Mouse (Mus musculus) forebrain, embryonic 11.5 days (tissue): ENCODE results near the gene Ehf. TPM values are rescaled to one million over a fixed set of nuclear protein-coding genes. Genes with fewer than 3 reads are reported as not detected.
A peak's percentile ranks its signal among the peaks of the same experiment; 100 is the strongest.

ENCODE experiments used
- ATAC-seq: fragments of 200-750 bp; cut with Nextera tagmentation; replicated peaks from 2 replicates; pipeline ENCODE4 v1.8.0; 2017; ENCODE audit warnings: moderate TSS enrichment; ENCODE audit not compliant: low FRiP score
- DNase-seq: peaks from one replicate; pipeline ENCODE4 v3.0.0-alpha.2; 2017; ENCODE audit warnings: low spot score
- H3K27ac ChIP-seq: fragments of 300-500 bp; sonication (generic); 2 replicates; pipeline ENCODE4 v1.5.1; 2014; ENCODE audit warnings: low read depth, low read length
- H3K27me3 ChIP-seq: fragments of 300-500 bp; sonication (generic); 2 replicates; pipeline ENCODE4 v1.6.1; 2014; ENCODE audit warnings: mild to moderate bottlenecking, low read length, mixed read lengths; ENCODE audit not compliant: control insufficient read depth, insufficient read depth
- H3K36me3 ChIP-seq: fragments of 300-500 bp; sonication (generic); 2 replicates; pipeline ENCODE4 v1.6.1; 2014; ENCODE audit warnings: mild to moderate bottlenecking, low read length, moderate library complexity, mixed read lengths; ENCODE audit not compliant: control insufficient read depth, insufficient read depth
- H3K4me1 ChIP-seq: fragments of 300-500 bp; sonication (generic); replicated peaks from 2 replicates; pipeline ENCODE4 v1.6.1; 2014; ENCODE audit warnings: low read length, mixed read lengths; ENCODE audit not compliant: control insufficient read depth, insufficient read depth
- H3K4me2 ChIP-seq: fragments of 300-500 bp; sonication (generic); 2 replicates; pipeline ENCODE4 v1.6.1; 2014; ENCODE audit warnings: low read depth, mild to moderate bottlenecking, low read length, moderate library complexity, mixed read lengths; ENCODE audit not compliant: severe bottlenecking
- H3K4me3 ChIP-seq: fragments of 300-500 bp; sonication (generic); 2 replicates; pipeline ENCODE4 v1.5.1; 2014; ENCODE audit warnings: low read depth, low read length
- H3K9ac ChIP-seq: fragments of 300-500 bp; sonication (generic); 2 replicates; pipeline ENCODE4 v1.6.1; 2014; ENCODE audit warnings: low read length
- H3K9me3 ChIP-seq: fragments of 300-500 bp; sonication (generic); 2 replicates; pipeline ENCODE4 v1.6.1; 2016; ENCODE audit warnings: low read length, mixed read lengths; ENCODE audit not compliant: control insufficient read depth
- WGBS: fragments of 180-500 bp; shearing (Covaris S2); extraction: QIAGEN DNeasy Blood & Tissue Kit; methylation state at CpG from one replicate; pipeline ENCODE4 v1.1.7; 2014; 5-methylcytosine and 5-hydroxymethylcytosine counted together
- polyA plus RNA-seq: library from polyadenylated mRNA; unstranded; fragments of >200 nt; fragmentation: Nextera tagmentation; extraction: Ambion mirVana; gene quantifications from 2 replicates; pipeline ENCODE4 v1.2.1, GENCODE M21; 2014

Gene Ehf
- 0.12 TPM in 1 of 2 replicates, not detected in the other for polyA plus RNA-seq

DNA sequence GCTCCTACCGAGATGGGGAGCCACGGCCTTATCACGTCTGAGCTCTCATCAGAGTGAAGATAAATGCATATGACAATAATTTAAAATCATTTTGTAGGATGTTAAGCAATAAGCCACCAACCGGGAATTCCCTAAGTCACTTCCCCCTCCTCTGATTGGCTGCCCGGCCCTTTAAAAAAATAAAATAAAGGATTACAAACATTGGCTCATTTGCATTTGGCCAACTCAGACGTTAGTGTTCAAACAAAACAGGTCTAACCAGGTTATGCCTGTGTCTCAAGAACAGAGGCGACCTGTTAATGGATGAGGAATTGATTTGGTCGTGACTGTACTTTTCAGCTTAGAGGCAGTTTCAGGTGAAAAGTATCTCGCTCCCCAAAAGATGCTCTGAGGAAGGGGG lies at the start of gene Ehf:
Gene Ehf (minus strand): TSS at position 147 of the 400 bp plus-strand sequence.
- ATAC-seq (no peak), DNase-seq (no peak)
- H3K4me1 ChIP-seq: no peaks in the 10 kb centered on the region
- H3K9ac ChIP-seq: no peak within 1 kb of the TSS
- no peaks in the 10 kb centered on the region for H3K27me3 ChIP-seq
- H3K9me3 ChIP-seq: no peaks in the 10 kb centered on the region
- H3K27ac ChIP-seq: no peak within 1 kb of the TSS
- no peaks in the 10 kb centered on the region for H3K36me3 ChIP-seq
- H3K4me2 ChIP-seq: no peak within 1 kb of the TSS
- H3K4me3 ChIP-seq: no peak within 1 kb of the TSS
- WGBS: 64% methylated on average over 9 of the region's 9 CpGs

DNA sequence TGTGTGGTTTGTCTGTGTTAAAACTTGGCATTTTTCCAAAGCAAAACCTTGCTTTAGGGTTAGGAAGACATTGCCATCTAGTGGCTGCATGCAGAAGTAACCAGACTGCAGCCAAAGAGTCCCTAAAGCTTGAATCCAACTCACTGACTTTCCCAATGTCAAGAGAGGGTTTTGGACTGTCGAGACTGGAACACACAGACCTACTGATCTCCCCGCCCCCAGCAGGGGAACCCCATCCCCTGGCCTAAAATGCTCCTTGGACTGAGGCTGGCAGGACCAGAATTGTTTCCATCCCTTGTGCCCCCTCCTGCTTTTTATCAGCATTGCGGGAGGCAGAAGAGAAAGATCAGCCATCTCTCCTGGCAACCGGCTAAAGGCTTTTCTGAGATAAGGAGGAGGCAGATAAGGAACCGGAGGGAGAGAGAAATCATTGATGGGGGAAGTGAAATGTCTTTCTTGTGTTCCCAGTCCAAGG lies 44.4 kb upstream of the Ehf start:
- Histone ChIP-seq H3K27me3 (no peaks in the 10 kb centered on the region), H3K27ac (no peak overlapping the region), H3K4me1 (no peaks in the 10 kb centered on the region), H3K9ac (no peak overlapping the region), H3K36me3 (no peaks in the 10 kb centered on the region), H3K4me3 (no peak overlapping the region), H3K9me3 (no peaks in the 10 kb centered on the region), H3K4me2 (no peak overlapping the region)
- ATAC-seq: no peak
- DNase-seq: peak; percentile 56
- 14% methylated on average over 5 of the region's 5 CpGs for WGBS

DNA sequence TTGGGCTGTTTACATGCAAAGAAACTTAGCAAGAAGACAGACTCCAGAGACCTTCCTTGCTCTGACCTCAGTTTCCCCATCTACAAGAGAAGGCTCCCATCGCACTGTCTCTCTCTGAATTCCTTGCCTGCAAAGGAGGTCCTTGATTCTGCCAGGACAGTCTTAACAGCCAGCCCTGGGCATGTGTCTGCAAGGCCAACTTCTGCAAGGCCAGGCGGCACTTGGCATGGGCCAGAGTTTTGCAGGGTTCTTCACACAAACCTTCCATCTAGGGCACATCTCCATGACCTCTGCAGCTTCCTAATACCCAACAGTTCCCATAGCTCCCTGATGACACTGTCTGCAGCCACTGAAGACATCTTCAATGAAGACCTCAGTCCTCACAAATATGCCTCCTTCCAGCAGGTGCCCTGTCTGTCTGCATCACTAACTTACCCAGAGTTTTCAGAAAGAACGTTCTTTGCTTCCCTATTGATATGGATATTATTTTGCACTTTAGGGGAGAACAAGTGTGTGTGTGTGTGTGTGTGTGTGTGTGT lies 43.7 kb upstream of the Ehf start:
- H3K4me1 ChIP-seq: no peaks in the 10 kb centered on the region
- no peak for DNase-seq
- no peaks in the 10 kb centered on the region for H3K36me3 ChIP-seq
- no peak overlapping the region for H3K4me2 ChIP-seq
- WGBS: 78% methylated on average over 3 of the region's 3 CpGs
- H3K9ac ChIP-seq: no peak overlapping the region
- H3K9me3 ChIP-seq: no peaks in the 10 kb centered on the region
- no peak overlapping the region for H3K27ac ChIP-seq
- no peak overlapping the region for H3K4me3 ChIP-seq
- no peak for ATAC-seq
- no peaks in the 10 kb centered on the region for H3K27me3 ChIP-seq

DNA sequence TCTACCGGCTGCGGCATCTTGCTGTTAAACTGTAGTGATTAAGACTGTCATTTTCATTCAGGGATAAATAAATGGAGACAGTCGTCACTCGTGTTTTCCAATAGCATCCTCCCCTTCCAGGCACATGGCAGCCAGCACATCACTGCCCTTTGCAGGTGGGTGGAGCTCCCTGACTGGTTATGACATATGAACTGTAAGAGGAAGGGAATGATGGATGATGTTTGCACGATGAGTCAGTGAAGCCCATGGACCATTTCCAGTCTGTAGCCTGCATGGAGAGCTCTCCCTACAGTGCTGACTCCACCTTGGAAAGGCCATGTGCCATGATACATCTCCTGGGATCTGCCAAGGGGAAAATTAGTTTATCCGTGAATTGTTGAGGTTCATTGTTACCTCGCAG lies 40.5 kb upstream of the Ehf start:
- Histone ChIP-seq H3K36me3 (no peaks in the 10 kb centered on the region), H3K4me1 (no peaks in the 10 kb centered on the region), H3K4me3 (no peak overlapping the region), H3K27me3 (no peaks in the 10 kb centered on the region), H3K9me3 (no peaks in the 10 kb centered on the region), H3K27ac (no peak overlapping the region), H3K4me2 (no peak overlapping the region), H3K9ac (no peak overlapping the region)
- DNase-seq: no peak
- WGBS: 89% methylated on average over 7 of the region's 7 CpGs
- ATAC-seq: no peak

DNA sequence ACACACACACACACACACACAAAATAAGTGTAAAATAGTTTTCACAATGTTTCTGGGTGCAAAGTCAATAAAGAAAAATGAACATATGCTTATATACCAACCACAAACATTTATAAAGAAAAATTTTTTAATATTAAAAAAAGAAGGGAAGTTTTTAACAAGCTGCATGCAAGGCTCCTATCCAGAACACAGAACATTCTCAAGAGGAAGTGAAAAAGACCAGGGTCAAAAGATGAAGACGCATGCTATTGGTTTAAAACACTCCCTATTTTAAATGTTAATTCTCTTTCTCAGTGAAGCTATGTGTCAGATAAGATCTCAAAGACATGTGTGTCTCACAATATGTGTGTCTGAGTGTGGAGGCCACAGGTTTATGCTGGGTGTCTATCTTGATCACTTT lies 39.0 kb upstream of the Ehf start:
- Histone ChIP-seq H3K27me3 (no peaks in the 10 kb centered on the region), H3K9me3 (no peaks in the 10 kb centered on the region), H3K4me2 (no peak overlapping the region), H3K9ac (no peak overlapping the region), H3K4me3 (no peak overlapping the region), H3K4me1 (no peaks in the 10 kb centered on the region), H3K36me3 (no peaks in the 10 kb centered on the region), H3K27ac (no peak overlapping the region)
- no peak for DNase-seq
- WGBS: 95% methylated on average over 1 of the region's 1 CpGs
- ATAC-seq: no peak

DNA sequence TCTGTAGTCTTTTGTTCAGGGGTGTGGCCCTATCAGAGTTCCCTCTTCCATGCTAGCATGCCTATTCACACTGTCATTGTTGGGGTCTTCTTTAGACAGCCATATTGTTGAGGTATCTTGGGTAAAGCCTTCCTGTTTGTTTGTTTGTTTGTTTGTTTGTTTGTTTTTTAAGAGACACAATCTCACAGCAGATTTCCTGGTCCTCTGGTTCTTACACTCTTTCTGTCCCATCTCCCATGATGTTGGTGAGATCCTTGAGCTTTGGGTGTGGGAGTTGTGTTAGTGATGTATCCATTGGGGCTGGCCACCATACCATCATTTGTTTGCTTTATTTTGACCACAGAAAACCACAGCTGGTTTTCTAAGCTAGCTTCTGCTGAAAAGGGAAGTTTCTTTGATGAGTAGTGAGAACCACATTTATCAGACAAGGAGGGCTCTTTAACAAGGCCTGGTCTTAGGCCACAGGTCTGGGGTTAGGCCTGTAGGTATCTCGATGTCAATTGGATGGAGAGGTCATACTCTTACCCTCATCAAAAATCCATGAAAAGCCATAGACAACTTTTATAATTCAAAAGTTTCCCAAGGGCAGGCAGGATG lies 38.4 kb upstream of the Ehf start:
- WGBS: 86% methylated on average over 1 of the region's 1 CpGs
- H3K9me3 ChIP-seq: no peaks in the 10 kb centered on the region

DNA sequence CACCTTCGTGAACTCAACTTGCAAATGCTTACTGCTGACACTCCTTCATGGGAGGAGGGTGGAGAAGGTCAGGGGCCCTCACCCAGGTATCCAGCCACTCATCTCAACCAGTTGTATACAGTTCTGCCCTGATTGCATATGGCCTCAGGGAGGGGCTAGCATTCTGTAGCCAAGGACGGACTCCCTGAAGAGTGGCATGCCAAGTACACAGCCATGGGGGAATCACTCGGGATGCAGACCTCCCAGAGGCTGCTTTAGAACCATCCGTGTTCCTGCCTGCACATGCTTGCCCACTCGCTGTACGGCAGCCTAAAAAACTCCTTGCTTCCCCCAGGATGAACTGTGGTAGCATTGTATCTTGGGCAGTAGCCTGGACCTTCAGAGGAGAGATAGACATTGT lies 35.6 kb upstream of the Ehf start:
- Histone ChIP-seq H3K27ac (no peak overlapping the region), H3K4me2 (no peak overlapping the region), H3K4me3 (no peak overlapping the region), H3K9ac (no peak overlapping the region), H3K36me3 (no peaks in the 10 kb centered on the region), H3K4me1 (no peaks in the 10 kb centered on the region), H3K27me3 (no peaks in the 10 kb centered on the region), H3K9me3 (no peaks in the 10 kb centered on the region)
- ATAC-seq: no peak
- DNase-seq: no peak
- 83% methylated on average over 6 of the region's 6 CpGs for WGBS

More for the DNA sequence above, 38.4 kb upstream of the Ehf start:
- H3K27ac ChIP-seq: no peak overlapping the region
- no peaks in the 10 kb centered on the region for H3K36me3 ChIP-seq
- no peaks in the 10 kb centered on the region for H3K27me3 ChIP-seq
- H3K4me1 ChIP-seq: no peaks in the 10 kb centered on the region
- no peak overlapping the region for H3K4me3 ChIP-seq
- no peak overlapping the region for H3K4me2 ChIP-seq
- no peak overlapping the region for H3K9ac ChIP-seq
- DNase-seq: no peak
- no peak for ATAC-seq

DNA sequence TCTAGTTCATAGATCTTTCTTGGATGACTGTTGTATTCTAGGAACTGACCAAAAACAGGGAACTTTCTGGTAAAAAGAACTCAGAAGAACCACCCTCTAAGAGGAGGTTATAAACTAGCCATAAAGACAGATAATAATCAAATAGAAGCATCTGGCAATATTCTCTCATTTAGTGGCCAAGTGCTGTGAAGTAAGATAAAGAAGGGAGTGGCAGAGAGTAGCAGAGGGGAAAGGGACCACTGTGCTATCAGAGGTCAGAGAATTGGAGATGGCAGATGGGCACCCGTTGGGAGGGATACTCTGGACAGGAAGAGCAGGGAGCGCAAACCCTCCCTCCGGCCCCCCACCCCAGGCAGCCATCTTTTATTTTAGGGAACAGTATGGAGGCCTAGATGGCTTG lies 34.3 kb upstream of the Ehf start:
- H3K36me3 ChIP-seq: no peaks in the 10 kb centered on the region
- H3K9ac ChIP-seq: no peak overlapping the region
- ATAC-seq: no peak
- no peaks in the 10 kb centered on the region for H3K27me3 ChIP-seq
- WGBS: 84% methylated on average over 3 of the region's 3 CpGs
- no peak for DNase-seq
- H3K4me2 ChIP-seq: no peak overlapping the region
- H3K27ac ChIP-seq: no peak overlapping the region
- no peaks in the 10 kb centered on the region for H3K4me1 ChIP-seq
- H3K4me3 ChIP-seq: no peak overlapping the region
- no peaks in the 10 kb centered on the region for H3K9me3 ChIP-seq

DNA sequence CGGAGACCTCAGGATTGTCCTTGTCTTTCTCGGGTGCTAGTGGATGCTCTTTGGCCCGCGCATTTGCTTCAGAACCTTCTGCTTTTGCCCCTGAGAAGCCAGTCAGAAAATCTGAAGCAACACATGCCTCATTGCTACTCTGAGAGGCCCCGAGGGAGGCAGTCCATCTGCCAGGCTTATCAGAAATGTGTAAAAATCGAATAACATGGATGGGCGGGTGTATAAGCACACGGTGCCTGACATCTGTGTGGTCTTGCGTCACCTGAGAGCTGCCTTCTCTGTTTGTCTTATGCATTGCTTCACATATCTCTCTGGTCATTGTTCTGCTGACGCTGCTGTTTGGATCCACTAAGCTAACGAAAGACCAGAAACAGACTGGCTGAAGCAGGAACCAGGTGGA lies 33.5 kb upstream of the Ehf start:
- Histone ChIP-seq H3K9ac (no peak overlapping the region), H3K9me3 (no peaks in the 10 kb centered on the region), H3K27ac (no peak overlapping the region), H3K4me2 (no peak overlapping the region), H3K36me3 (no peaks in the 10 kb centered on the region), H3K4me1 (no peaks in the 10 kb centered on the region), H3K27me3 (no peaks in the 10 kb centered on the region), H3K4me3 (no peak overlapping the region)
- 81% methylated on average over 11 of the region's 11 CpGs for WGBS
- DNase-seq (no peak), ATAC-seq (no peak)
